Mouse (Mus musculus): ENCODE results near the gene Coro7.
"Not testable (repeated sequence)": the region's sequence is repeated elsewhere in the genome, so short reads cannot be mapped to it uniquely, and the experiment has no call there.

The Coro7 gene

DNA sequence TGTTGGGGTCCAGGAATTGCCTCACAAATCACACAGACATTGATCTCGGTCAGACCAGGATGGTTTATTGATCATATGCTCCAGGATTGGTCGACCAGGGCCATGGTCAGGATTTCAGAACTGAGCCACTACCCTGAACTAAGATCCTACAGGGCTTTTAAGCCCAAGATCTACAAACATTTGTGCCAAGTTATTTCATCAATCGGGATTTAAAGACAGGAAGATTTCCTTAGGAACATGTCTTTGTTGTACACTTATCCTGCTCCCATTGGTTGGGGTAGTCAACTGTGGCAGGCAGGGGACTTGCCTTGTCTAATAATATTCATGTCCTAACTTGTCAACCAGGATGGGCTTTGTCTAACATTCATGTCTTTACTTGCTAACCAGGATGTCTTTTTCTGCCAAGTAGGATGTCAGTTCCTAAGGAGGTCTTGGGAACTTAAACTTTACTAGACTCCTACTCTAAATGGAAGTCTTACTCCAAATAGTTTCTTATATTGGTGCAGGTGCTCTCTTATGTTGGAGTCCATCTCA, 1.4 kb upstream of the Coro7 start:
- not testable (repeated sequence) for DNase-seq

GRCm38 (mm10) chr16:4678080-4678479, 1.5 kb downstream of the Coro7 start:
- DNase-seq = no peak

- no peak for DNase-seq
Observed at GRCm38 (mm10) chr16:4676836-4677235, 2.7 kb downstream of the Coro7 start.

GRCm38 (mm10) chr16:4674091-4674490, 5.5 kb downstream of the Coro7 start:
- DNase-seq = no peak

GRCm38 (mm10) chr16:4670317-4670716, 9.3 kb downstream of the Coro7 start:
- no peak for DNase-seq

- peak; percentile 86 to 92 for DNase-seq
Observed at GRCm38 (mm10) chr16:4667190-4667808, 12.3 kb downstream of the Coro7 start.

- DNase-seq = no peak
Observed at GRCm38 (mm10) chr16:4665726-4666125, 13.9 kb downstream of the Coro7 start.

DNA sequence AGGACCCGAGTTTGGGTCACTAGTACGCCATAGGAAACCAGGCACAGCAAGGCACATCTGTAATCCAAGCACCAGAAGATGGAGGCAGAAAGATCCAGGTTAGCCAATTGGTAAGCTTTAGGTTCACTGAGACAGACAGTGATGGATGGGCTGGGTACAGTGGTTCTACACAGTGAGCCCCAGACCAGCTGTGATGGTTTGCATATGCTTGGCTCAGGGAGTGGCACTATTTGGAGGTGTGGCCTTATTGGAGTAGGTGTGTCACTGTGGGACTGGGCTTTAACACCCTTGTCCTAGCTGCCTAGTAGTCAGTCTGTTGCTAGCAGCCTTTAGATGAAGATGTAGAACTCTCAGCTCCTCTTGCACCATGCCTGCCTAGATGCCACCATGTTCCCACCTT, 15.8 kb downstream of the Coro7 start:
- no peak for DNase-seq

DNA sequence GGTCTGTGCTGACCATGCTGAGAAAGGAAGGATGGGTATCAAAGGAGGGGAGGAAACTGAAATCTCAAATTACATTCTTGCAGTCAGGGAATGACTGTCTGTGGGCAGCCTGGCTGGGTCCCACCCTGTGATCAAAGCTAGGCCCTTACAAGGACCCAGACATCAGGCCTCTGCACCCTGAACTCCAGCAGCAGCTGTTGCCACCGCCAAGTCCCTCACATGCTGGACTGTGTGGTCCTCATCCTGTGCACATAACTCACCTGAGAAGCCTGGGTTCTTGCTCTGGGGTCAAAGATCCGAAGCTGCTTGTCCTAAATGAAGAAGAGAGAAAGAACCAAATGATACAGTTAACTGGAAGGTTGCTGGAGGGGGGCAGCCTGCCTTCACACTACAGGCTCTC, 18.0 kb downstream of the Coro7 start:
- no peak for DNase-seq

DNA sequence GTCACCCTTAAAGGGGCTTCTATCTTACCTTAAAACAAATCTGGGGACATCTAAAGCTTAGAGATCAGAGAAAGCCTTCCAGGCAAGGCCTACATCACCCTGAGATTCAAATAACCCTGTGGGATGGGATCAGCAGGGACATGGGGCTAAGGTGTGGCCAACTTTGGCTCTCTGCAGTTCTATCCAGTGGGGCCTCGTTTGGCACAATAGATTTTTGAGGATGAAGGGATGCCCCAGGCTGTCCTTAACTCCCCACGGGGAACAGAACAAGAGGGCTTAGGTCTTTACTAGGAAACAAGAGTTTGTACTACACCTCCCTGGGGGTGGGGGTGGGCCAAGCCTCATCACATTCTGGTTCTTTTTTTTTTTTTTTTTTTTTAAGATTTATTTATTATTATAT, 20.3 kb downstream of the Coro7 start:
- no peak for DNase-seq

DNA sequence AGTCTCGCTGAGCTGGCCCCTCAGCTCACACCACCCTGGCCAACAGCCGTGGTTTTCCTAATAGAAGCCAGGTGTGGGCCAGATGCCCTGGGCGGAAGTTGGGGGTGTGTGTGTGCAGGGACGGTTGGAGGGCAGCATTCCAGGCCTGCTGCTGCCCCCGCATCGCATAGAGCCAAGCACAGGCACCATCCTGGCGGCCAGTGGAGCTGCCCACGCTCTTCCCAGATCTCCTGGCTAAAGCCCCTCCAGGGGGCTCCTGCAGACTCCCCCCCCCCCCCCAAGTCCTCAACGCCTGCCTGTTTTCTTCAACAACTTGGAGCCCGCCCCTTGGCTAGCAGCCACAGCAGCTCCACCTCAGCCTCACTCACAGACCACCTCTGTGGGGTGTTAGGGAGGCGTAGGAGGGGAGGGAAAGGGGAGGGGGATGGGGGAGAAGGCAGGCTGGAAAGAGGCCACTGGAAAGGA, 20.8 kb downstream of the Coro7 start:
- DNase-seq = no peak

- DNase-seq = no peak
Observed at GRCm38 (mm10) chr16:4656571-4657081, 23.0 kb downstream of the Coro7 start.

DNA sequence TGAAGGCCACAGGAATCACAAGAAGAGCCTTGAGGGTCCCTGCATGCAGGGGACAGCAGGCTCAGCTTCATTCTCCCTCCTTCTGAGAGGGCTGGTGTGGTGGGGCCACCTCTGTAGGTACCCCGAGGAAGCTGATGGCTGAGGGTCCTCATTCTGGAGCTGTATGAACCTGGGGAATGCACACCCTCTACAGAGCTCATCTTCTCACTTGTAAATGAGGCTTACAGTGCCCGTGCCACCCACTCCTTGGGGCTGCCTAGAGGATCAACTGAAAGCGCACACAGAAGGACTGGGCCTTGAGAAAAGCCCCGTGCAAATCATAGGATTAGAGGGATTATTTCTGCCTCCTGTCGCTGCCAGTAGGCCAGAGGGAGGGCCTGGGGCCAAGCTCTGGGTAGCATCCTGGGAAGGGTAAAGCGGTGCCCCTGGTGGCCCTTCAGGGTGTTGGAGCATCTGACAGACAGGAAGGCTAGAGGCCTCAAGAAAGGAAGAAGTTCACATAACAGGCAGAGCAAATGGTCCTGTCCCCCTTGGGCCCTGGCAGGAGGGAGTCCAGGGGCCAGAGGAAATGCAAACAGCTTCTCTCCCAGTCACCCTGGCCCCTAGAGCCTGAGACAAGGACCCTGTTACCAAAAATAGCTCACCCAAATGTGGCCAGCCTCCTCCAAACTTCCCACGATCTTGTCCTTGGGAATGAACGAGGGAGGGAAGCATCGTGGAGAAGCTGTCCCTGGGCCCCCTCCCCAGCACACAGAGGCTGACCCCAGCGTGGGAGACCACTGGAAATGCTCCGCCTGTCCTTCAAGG, 23.6 kb downstream of the Coro7 start:
- DNase-seq = no peak

DNA sequence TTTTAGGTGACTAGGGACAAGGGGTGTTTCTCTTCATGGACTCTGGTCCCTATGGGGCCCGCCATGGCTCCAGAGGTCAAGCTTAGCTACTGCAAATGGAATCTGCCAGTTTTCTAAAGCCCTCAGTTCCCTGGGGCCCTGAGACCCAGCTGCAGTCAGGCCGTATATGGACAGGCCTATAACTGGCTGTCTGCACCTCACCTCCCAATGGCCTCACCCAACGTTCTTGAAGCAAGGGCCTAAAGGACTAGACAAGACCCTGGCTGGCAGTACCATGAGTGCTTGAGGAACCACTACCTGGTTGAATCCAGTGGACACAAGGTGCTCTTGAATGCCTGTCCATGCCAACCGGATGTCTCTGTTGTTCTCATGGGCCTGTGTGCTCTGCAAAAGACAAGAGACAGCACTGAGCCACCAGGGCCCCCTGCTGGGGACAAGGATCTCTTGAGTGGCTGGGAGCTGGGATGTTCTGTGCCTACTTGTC, 24.3 kb downstream of the Coro7 start:
- no peak for DNase-seq

GRCm38 (mm10) chr16:4654706-4655105, 24.9 kb downstream of the Coro7 start:
- DNase-seq = peak; percentile 48 to 59

GRCm38 (mm10) chr16:4652707-4653416, 26.7 kb downstream of the Coro7 start:
- peak; percentile 70 to 76 for DNase-seq

GRCm38 (mm10) chr16:4651624-4652023, 28.0 kb downstream of the Coro7 start:
- no peak for DNase-seq

DNA sequence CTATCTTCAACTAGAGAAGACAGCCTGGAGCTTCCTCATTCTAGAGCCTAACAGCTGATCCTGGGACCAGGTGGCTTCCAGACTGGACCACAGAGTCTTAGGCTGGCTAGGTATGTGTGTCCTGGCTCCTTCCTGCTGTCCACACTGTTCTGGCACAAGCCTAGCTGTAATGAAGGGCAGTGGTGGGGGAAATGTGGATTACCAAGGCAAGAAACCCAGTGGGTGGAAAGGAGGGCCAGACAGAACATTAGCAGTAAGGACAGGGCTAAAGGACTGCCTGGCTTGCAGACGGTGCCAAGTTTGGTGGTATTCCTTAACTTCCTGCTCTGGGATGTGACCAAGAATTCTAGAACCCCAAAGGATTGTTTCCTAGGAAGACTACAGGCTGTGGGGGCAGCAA, 28.5 kb downstream of the Coro7 start:
- DNase-seq = no peak

GRCm38 (mm10) chr16:4650161-4650560, 29.4 kb downstream of the Coro7 start:
- DNase-seq = no peak

DNA sequence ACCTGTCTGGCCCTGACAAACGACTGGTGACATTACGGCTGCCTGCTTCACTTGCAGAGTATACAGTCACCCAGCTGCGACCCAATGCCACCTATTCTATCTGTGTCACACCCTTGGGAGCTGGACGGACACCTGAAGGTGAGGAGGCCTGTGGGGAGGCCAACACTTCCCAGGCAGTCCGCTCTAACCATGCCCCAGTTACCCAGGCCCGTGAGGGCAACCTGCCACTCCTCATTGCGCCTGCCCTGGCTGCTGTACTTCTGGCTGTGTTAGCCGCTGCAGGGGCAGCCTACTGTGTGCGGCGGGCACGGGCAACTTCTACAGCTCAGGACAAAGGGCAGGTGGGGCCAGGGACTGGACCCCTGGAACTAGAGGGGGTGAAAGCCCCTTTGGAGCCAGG, 29.9 kb downstream of the Coro7 start:
- no peak for DNase-seq

DNA sequence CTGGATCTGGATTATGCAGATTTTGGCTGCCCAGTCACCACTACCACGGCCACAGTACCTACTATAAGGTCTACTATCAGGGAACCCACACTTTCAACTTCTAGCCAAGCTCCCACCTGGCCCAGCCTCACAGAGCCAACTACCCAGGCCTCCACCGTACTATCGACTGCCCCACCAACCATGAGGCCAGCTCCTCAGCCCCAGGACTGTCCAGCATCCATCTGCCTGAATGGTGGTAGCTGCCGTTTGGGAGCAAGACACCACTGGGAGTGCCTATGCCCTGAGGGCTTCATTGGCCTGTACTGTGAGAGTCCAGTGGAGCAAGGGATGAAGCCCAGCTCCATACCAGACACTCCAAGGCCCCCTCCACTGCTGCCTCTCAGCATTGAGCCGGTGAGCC, 30.4 kb downstream of the Coro7 start:
- no peak for DNase-seq

DNA sequence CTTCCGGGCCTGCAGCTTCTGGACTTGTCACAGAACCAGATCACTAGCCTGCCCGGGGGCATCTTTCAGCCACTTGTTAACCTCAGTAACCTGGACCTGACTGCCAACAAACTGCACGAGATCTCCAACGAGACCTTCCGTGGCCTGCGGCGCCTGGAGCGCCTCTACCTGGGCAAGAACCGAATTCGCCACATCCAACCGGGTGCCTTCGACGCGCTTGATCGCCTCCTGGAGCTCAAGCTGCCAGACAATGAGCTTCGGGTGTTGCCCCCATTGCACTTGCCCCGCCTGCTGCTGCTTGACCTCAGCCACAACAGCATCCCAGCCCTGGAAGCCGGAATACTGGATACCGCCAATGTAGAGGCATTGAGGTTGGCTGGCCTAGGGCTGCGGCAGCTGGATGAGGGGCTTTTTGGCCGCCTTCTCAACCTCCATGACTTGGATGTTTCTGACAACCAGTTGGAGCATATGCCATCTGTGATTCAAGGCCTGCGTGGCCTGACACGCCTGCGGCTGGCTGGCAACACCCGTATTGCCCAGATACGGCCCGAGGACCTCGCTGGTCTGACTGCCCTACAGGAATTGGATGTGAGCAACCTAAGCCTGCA, 31.1 kb downstream of the Coro7 start:
- DNase-seq = no peak
